Mouse (Mus musculus): ENCODE measurements around the gene Gif. TPM values are rescaled to one million over a fixed set of nuclear protein-coding genes. Genes with fewer than 3 reads are reported as not detected.

Gif gene
- polyA plus RNA-seq, 1 experiment from 2014 or later: not detected

DNA sequence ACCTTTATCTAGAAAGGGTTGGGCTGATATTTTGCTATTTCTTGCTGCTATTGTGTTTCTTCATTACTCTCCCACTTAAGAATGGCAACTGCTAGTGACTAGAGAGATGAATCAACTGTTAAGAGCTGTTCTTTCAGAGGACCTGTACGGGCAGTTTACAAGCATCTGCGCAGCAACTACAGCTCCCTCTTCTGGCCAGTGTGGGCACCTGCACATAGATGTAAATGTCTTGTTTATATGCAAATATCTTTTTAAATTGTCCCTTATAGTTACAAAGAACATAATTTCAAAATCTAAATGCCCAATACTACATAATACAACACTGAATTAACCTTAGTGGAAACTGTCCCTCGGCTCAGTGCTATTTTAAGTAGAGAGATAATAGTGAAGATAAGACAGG lies 20.8 kb downstream of the Gif start:
- 13% methylated on average over 3 of the region's 3 CpGs for WGBS
- Histone ChIP-seq H3K4me3 (no peak overlapping the region), H3K27me3 (replicated peaks) (no peaks in the 10 kb centered on the region), H3K9me3 (no peaks in the 10 kb centered on the region), H3K4me1 (peaks cover 12% of the 10 kb centered on the region), H3K9ac (no peak overlapping the region), H3K4me2 (no peak overlapping the region), H3K36me3 (replicated peaks) (no peaks in the 10 kb centered on the region), H3K27ac (no peak overlapping the region)
- ATAC-seq (replicated peaks): no peak

DNA sequence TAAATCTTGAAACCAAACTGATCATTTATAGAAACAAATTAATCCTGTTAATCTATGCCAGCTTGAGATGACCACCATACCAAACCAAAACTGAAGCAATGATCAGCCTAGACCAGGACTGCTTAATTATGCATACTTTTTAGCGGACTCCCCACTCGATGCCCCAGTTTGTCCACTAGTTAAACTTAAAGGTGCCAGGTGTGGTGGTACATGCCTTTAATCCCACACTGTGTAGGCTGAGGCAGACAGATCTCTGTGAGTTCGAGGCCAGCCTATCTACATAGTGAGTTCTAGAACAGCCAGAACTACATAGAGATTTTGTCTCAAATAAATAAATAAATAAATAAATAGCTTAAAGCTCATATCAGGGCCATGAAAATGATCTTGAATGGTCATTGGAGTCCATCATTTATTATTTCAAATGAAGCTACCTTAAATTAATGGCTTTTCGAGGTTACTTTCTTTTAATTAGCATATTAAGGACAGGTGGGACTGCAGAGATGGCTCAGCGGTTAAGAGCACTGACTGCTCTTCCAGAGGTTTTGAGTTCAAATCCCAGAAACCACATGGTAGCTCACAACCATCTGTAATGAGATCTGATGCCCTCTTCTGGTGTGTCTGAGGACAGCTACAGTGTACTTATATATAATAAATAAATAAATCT lies 22.0 kb downstream of the Gif start:
- 89% methylated on average over 5 of the region's 5 CpGs for WGBS
- Histone ChIP-seq H3K27ac (0 out of 2 replicates have a peak overlapping the region, but pooled peaks have one; percentile 60), H3K36me3 (replicated peaks) (peaks cover 4% of the 10 kb centered on the region; the same call in 1 of the 2 replicates), H3K4me1 (peaks cover 12% of the 10 kb centered on the region), H3K4me3 (no peak overlapping the region), H3K27me3 (replicated peaks) (no peaks in the 10 kb centered on the region), H3K9ac (no peak overlapping the region), H3K9me3 (no peaks in the 10 kb centered on the region), H3K4me2 (peak overlapping the region; percentile 72)
- ATAC-seq (replicated peaks): peak; percentile 13

DNA sequence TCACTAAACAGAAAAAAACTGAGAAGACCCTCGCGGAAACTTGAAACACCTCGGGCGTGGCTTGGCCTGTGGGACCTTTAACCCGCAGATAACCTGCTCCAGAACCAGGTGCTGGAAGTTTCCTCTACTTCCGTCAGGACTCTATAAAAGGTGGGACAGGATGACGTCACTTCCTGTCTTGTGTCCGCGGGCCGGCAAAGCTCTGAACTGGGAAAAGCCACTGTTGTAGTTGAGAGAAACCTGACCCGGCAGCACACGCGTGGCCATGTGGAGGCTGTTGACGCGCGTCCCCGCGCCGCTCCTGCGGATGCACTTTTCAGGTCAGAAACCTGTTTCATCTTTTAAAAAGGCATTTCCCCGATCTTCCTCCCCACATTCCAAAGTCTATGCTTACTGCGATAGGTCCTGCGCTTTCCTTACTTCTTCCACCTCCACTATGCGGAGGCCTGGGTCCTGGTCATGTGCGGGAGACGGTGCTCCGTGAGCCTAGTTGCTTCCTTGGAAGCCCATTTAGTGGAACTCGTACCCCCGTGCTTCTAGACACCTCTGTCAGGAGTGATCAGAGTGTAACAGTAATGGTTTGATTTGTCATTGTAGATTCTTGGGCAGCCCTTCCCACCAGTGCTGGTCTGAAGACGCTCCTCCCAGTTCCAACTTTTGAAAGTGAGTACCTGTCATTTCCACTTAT lies 23.0 kb downstream of the Gif start, which contains the start of gene Mrpl16:
Mrpl16 (plus strand) TSS at position 187 of the 688 bp plus-strand sequence.
- Histone ChIP-seq H3K4me3 (peak within 1 kb of the TSS; percentile 64), H3K9ac (peak within 1 kb of the TSS; percentile 51), H3K27ac (peak within 1 kb of the TSS; percentile 60), H3K27me3 (replicated peaks) (no peaks in the 10 kb centered on the region), H3K4me1 (peaks cover 12% of the 10 kb centered on the region), H3K4me2 (peak within 1 kb of the TSS; percentile 72), H3K9me3 (no peaks in the 10 kb centered on the region), H3K36me3 (replicated peaks) (peaks cover 9% of the 10 kb centered on the region; the same call in 1 of the 2 replicates)
- WGBS: under 1% methylated on average over 30 of the region's 30 CpGs
- ATAC-seq (replicated peaks): peak; percentile 95

DNA sequence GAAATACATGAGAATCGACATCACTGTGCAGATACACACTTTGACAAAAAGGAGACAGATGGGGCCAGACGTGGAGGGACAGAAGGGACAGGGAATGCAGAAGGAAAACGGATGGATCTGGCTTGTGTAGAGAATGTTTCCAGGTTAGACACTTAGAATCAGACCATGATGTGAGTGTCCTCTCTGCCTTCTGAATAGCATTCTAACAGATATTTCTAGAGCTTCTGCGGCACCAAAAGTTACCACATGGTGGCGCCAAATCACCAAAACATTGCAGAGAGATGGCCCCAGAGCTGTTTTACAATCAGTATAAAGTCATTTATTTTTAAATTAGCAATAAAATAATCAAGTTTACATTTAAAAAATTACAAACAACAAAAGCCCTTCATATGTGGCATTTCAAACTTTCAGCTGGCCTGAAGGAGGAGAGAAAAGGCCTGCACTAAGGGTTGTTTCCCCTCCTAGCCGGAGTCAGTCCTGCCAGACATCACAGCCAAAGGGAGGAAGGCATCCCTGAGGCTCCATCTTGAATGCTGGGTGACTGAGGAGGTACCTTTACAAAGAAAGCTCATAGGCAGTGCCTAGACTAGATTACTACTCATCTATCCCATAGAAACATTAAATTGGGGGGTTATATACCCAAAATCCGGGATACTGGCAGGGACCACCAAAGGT lies 30.0 kb downstream of the Gif start:
- peak; percentile 70 for ATAC-seq (replicated peaks)

DNA sequence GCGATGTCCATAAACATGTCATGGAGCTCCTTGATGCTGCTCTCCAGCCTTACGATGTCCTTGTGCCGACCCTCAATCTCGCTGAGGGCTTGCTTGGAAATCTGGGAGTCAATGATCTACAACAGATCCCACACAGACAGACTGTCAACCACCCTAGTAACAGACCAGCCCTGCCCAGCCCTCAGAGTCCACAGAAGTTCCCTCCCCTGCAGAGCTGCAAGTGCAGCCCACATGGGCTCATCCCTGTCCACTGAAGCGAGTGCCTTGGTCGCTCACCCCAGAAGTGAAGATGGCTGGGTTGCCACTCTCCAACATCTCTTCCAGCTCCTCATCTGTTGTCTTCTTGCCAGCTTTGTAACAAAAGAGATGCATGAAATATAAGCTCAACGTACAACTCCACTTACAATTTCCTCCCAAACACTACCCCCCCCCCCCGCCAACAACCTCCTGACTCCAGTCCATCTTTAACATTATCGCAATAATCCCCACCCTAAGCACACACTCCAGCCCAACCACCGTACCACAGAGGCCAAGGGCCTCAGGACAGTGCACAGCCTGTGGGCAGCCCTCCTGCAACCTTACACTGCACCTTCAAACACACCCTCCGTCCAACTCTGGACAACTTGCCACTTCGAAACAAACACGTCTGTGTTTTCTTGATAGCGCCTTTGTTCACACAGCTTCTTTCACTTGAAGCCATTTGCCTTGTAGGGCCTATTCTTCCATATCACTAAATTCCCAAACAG lies 38.2 kb downstream of the Gif start:
- no peak overlapping the region for H3K9ac ChIP-seq
- no peak overlapping the region for H3K4me2 ChIP-seq
- no peak for ATAC-seq (replicated peaks)
- 92% methylated on average over 14 of the region's 14 CpGs for WGBS
- no peaks in the 10 kb centered on the region for H3K27me3 ChIP-seq (replicated peaks)
- no peak overlapping the region for H3K4me3 ChIP-seq
- no peak overlapping the region for H3K27ac ChIP-seq
- no peaks in the 10 kb centered on the region for H3K9me3 ChIP-seq
- peaks cover 9% of the 10 kb centered on the region; the same call in 1 of the 2 replicates for H3K36me3 ChIP-seq (replicated peaks)
- no peaks in the 10 kb centered on the region for H3K4me1 ChIP-seq

More for the DNA sequence above, 30.0 kb downstream of the Gif start:
- no peaks in the 10 kb centered on the region for H3K9me3 ChIP-seq
- H3K27ac ChIP-seq: no peak overlapping the region
- H3K4me2 ChIP-seq: no peak overlapping the region
- no peaks in the 10 kb centered on the region for H3K4me1 ChIP-seq
- no peaks in the 10 kb centered on the region for H3K27me3 ChIP-seq (replicated peaks)
- H3K4me3 ChIP-seq: no peak overlapping the region
- no peak overlapping the region for H3K9ac ChIP-seq
- H3K36me3 ChIP-seq (replicated peaks): peaks cover 11% of the 10 kb centered on the region; the same call in 1 of the 2 replicates
- 60% methylated on average over 7 of the region's 7 CpGs for WGBS

DNA sequence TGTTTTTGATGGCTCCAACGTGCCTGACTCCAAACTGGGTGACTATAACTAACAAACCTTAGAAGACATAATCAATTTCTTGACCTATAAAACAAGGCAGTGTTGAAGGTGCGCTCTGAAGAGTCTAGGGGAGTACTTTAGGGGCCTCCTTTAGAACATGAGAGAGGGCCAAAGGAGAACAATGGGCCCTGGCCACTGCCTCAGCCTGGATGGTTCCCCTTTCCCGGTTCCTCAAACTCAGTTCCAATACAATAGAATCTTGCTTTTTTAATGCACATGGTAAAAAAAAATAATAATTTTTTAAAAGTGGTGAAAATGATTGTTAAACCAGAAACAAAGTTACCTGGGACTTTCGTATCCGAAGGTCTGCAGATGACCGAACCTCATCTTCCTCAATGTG lies 40.5 kb downstream of the Gif start:
- H3K4me2 ChIP-seq: no peak overlapping the region
- ATAC-seq (replicated peaks): no peak
- H3K9me3 ChIP-seq: no peaks in the 10 kb centered on the region
- no peak overlapping the region for H3K9ac ChIP-seq
- H3K27ac ChIP-seq: no peak overlapping the region
- H3K4me3 ChIP-seq: no peak overlapping the region
- peaks cover 9% of the 10 kb centered on the region; the same call in 1 of the 2 replicates for H3K36me3 ChIP-seq (replicated peaks)
- H3K4me1 ChIP-seq: no peaks in the 10 kb centered on the region
- no peaks in the 10 kb centered on the region for H3K27me3 ChIP-seq (replicated peaks)
- WGBS: 94% methylated on average over 6 of the region's 6 CpGs

DNA sequence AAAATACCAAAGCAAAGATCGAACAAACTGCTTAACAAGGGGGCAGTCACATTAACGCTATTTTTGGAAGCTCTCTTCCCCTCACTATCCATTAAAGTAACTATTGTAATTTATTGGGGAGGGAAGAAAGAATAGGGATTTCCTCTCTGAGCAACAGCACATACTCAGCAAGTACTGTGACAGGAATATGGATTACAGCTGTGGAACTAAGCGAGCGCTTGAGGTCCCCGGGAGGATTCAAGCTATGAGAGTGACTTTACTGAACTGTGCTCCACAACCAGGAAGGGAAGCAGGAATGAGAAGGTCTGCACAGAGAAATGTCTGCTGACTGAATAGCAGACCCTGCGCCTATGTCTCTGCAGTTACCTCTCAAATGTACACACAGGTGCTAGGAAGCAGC lies 41.5 kb downstream of the Gif start:
- Histone ChIP-seq H3K4me2 (no peak overlapping the region), H3K27ac (no peak overlapping the region), H3K4me1 (no peaks in the 10 kb centered on the region), H3K27me3 (replicated peaks) (no peaks in the 10 kb centered on the region), H3K9ac (no peak overlapping the region), H3K36me3 (replicated peaks) (peaks cover 9% of the 10 kb centered on the region; the same call in 1 of the 2 replicates), H3K4me3 (no peak overlapping the region), H3K9me3 (no peaks in the 10 kb centered on the region)
- WGBS: 92% methylated on average over 6 of the region's 6 CpGs
- no peak for ATAC-seq (replicated peaks)

DNA sequence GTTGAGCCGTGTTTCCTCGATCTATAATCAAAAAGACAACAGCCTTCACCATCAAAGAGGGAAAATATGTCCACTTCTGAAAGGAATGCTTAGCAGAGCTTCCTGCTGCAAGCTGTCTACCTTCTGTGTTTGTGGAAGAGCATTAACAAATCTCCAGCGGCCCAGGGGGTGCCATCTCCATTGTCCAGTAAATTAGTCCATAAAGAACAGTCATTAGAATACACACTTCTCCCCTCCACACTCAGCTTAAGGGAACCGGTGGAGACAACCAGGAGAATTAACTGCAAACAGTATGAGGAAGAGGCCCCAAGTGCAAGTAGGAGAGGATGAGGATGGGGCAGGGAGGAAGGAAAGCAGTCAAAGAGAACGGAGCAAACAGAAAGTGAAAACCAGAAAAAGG lies 44.5 kb downstream of the Gif start:
- Histone ChIP-seq H3K9ac (no peak overlapping the region), H3K27ac (no peak overlapping the region), H3K27me3 (replicated peaks) (no peaks in the 10 kb centered on the region), H3K4me1 (no peaks in the 10 kb centered on the region), H3K36me3 (replicated peaks) (peaks cover 2% of the 10 kb centered on the region; the same call in 1 of the 2 replicates), H3K9me3 (no peaks in the 10 kb centered on the region), H3K4me3 (no peak overlapping the region), H3K4me2 (no peak overlapping the region)
- ATAC-seq (replicated peaks): no peak
- WGBS: 75% methylated on average over 5 of the region's 5 CpGs

DNA sequence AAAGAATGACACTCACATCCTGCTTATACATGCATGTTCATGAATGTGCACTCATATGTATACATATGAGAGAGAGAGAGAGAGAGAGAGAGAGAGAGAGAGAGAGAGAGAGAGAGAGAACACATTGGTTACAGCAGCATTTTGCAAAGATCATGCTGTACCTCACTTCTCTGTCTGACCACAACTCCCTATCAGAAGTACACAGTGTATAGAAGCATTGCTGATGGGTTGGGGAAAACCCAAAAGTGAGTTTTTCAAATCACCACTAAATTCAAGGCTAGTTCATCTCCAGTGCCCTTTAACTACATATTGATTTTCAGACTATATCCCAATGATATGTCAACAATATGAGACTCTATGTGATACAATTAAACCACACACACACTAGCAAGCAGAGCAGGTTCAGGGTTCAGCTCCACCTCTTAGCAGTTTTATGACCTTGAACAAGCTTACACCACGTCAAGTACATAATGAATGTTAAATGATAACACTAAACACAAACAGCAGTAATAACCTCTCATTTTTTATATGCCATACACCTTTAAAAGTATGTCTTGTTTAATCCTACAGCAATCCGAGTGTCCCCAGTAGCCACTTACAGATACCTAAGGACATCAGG lies 46.5 kb downstream of the Gif start:
- Histone ChIP-seq H3K9me3 (no peaks in the 10 kb centered on the region), H3K9ac (no peak overlapping the region), H3K4me3 (no peak overlapping the region), H3K27ac (no peak overlapping the region), H3K4me1 (no peaks in the 10 kb centered on the region), H3K27me3 (replicated peaks) (no peaks in the 10 kb centered on the region), H3K4me2 (no peak overlapping the region), H3K36me3 (replicated peaks) (peaks cover 2% of the 10 kb centered on the region; the same call in 1 of the 2 replicates)
- WGBS: 85% methylated on average over 2 of the region's 2 CpGs
- ATAC-seq (replicated peaks): no peak

DNA sequence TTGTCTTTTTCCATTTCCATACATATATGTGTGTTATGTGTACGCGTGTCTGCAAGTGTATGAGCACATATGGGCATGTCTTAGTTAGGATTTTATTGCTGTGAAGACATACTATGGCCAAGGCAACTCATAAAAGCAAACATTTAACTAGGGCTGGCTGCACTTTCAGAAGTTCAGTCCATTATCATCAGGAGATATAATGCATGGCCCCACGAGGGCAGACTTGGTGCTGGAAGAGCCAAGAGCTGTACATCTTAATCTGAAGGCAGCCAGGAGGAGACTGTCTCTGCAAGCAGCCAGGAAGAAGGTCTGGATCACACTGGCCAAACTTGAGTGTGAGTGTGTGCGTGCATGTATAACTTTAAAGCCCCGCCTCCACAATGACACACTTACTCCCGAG lies 47.1 kb downstream of the Gif start:
- 92% methylated on average over 6 of the region's 6 CpGs for WGBS
- H3K4me2 ChIP-seq: no peak overlapping the region
- H3K27ac ChIP-seq: no peak overlapping the region
- no peaks in the 10 kb centered on the region for H3K27me3 ChIP-seq (replicated peaks)
- H3K4me1 ChIP-seq: no peaks in the 10 kb centered on the region
- H3K4me3 ChIP-seq: no peak overlapping the region
- ATAC-seq (replicated peaks): no peak
- H3K9ac ChIP-seq: no peak overlapping the region
- no peaks in the 10 kb centered on the region for H3K9me3 ChIP-seq
- H3K36me3 ChIP-seq (replicated peaks): no peaks in the 10 kb centered on the region

DNA sequence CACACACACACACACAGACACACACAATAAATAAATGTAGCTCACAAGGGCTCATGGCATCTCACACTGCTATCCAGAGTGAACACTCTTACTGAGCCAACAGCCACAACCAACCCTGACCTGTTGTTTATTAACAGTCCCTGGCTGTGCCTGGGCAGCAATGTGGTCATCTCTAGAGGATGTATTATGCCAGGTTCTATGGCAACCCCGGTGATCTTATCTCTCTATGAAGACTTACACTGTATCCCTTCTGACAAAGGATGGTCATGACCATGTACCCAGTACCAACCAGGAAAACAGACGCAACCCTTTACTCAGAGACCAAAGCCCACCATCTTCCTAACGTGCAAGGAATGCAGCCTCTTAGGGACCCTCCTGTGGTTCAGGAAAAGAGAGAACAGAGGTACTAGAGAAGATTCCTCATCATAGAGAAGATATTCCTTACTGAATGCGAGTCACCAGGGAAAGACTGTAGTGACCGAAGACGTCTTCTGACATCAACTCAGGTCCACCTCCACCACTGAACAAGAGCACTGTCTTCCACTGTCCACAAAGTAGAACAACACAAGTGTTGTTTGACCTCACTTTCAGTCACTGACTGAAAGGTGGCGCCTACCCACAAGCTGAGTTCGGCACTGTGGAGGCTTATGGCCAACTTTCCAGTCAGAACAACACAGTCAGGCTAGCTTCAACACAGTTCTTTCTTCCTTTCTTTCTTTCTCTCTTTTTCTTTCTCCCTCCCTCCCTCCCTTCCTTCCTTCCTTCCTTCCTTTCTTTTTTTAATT lies 53.4 kb downstream of the Gif start:
- no peak for ATAC-seq (replicated peaks)
- no peak overlapping the region for H3K9ac ChIP-seq
- H3K9me3 ChIP-seq: no peaks in the 10 kb centered on the region
- H3K27me3 ChIP-seq (replicated peaks): no peaks in the 10 kb centered on the region
- no peak overlapping the region for H3K27ac ChIP-seq
- no peak overlapping the region for H3K4me2 ChIP-seq
- 75% methylated on average over 8 of the region's 8 CpGs for WGBS
- 0 out of 2 replicates have a peak, but pooled peaks cover 3% of the 10 kb centered on the region for H3K36me3 ChIP-seq (replicated peaks)
- no peak overlapping the region for H3K4me3 ChIP-seq
- H3K4me1 ChIP-seq: no peaks in the 10 kb centered on the region

All from midbrain, embryonic 15.5 days (tissue).